Mouse (Mus musculus): Measurements from ENCODE around the gene Prlh. TPM values are rescaled to one million over a fixed set of nuclear protein-coding genes. Genes with fewer than 3 reads are reported as not detected.

Gene Prlh
- not detected in 2 replicates for polyA plus RNA-seq (2012)

DNA sequence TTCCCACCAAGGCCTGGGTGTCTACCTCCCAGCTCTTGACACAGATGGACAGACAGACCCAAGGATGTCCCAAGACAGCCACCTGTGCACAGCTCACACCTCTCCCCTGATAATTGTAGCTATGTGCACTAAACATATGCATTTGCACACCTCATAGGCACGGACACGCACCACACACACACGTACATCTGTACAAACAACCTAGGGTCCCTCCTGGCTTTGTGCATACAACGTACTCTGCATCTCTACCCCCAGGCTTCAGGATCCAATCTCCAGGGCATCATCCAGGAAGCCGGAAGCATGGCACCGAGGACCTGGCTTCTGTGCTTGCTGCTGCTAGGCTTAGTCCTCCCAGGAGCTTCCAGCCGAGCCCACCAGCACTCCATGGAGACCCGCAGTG lies at the start of gene Prlh:
Prlh (plus strand) TSS at position 301 of the 400 bp plus-strand sequence.
- no peak for TF ChIP-seq GATA1 (IDR thresholded peaks at IDR 0.05; ENCODE audit: low read length)

DNA sequence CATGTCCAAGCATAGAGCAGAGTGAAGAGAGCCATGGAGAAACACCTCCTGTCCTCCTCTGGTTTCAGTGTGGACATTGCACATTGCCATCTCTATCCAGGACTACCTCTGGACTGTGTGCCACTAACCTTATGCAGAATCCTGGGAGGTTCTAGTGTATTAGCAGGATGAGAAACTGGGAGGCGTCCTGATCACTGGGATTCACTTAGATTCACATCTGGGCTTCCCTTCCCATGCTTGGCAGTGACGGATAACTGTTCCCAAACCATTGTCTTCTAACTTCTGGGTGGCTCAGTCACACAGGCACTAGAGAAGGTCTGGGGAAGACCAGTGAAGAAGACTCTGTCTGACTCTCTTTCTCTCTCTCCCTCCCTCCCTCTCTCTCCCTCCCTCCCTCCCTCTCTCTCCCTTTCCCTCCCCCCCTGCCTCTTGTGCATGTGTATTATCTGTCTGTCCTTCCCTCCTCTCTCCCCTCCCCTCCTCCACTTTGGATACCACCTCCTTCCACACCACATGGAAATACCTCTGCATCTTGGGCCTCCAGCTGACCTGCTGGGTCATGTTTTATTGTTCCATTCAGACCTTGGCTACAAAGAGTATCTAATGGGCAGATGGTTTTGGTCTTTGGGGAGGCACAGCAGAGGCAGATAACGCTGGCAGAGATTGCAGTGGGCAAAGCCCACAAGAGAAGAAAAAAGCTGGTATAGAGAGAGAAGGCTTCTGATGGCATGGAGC lies 49.5 kb upstream of the Prlh start:
- no peak for TF ChIP-seq GATA1 (IDR thresholded peaks at IDR 0.05; ENCODE audit: low read length)

DNA sequence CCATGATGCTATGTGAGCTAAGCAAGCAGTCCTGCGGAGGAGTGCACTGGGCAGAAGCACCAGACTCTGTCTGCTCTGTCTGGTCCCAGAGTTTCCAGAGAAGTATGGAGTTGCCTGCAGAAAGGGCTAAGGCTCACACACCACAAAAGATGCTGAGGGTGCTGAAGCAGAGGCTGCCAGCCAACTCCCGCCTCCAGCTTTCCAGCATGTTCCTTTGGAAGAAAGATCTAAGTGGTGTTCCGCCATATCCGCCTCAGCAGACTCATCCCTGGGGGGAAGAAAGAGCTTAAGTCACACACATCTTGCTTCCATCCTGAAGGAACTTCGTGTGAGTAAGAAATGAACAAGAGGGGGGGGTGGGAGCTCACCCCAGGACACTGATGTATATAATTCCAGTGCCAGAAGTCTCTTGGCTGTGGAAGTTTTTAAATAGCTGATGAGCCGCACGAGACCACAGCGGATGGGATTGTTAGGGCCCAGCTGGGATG lies 48.9 kb upstream of the Prlh start:
- no peak for TF ChIP-seq GATA1 (IDR thresholded peaks at IDR 0.05; ENCODE audit: low read length)

DNA sequence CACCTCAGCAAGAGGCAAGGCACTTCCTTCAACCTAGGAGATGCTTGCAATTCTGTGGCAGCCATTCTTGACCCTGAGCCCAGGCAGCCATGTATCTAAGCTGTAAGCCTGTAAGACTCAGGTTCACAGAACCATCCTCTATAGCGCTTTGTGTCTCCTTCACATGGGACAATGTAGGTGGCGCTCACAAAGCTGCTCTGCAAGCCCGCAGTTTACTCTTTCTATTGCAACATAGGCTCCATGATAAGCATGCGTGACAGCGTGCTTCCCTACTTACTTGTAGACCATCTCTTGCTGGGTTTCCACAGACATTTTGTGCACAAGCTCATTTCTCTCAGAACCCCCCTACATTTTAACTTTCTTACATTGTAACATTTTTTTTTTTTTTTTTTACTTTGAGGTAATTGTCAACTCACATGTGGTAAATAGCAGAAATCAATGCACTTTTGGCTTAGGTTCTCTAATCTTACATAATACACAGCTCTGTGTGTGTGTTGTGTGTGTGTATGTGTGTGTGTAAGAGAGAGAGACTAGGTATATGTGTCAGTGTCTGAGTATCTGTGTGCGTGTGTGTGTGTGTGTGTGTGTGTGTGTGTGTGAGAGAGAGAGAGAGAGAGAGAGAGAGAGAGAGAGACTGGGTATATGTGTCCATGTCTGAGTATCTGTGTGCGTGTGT lies 48.0 kb upstream of the Prlh start:
- no peak for TF ChIP-seq GATA1 (IDR thresholded peaks at IDR 0.05; ENCODE audit: low read length)

DNA sequence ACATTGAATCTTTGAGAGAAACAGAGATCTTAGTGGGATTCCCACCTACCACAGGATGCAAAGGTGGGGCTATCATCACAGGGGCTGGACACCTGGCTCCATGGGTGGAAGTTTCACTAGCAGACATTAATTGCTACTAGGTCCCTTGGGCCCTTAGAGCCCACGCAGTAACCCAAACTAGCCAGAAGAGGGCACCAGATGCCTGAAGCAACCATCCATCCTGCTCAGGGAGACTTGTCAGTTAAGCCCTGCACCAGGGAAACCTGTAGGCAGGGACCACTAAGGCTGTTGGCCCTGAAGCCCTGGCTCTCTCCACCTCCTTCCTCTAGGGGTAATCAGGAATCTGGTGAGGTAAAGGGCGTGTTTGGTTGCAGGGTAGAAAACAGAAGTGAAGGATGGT lies 46.6 kb upstream of the Prlh start:
- TF ChIP-seq GATA1 (IDR thresholded peaks at IDR 0.05; ENCODE audit: low read length), result no peak

DNA sequence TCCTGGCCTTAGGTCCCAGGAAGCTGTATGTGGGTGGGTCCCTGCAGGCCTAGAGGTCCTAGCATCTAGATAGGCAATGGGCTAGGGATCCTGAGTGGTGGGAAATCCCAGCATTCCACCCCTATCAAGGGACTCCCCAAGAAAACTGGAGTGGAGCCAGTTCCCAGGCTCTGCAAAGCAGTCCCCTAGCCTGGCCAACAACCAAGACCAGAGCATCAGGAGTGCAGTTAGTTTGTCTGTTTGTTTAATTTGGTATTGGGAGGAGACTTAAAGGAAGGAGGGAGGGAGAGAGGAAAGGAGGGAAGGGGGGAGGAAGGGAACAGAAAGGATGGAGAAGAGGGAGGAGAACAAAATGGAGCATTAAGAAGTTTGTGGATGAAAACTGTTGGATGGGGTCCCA lies 43.7 kb upstream of the Prlh start:
- no peak for TF ChIP-seq GATA1 (IDR thresholded peaks at IDR 0.05; ENCODE audit: low read length)

DNA sequence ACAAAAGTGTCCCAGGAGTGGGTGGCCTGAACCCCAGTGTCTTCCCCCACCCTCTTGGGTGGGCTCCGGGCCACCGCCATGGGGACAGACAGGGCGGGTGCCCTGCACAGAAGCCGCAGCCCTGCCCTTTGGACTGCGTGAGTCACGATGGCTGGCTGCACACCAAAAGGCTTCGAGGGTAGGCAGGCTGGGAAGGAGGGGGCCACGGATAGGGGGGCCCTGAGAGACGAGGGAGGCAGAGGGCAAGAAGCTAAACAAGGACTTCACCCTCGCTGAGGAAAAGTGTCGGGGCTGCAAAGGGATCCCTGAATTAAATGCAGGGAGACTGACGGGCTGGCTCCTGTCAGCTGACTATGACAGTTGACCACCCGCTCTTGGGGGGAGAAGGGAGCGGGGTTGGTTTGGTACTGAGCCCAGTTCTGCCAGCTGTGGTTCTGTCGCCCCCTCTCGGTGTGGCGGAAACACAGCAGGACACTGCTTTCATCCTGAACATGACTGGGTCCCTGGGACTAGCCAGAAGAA lies 43.2 kb upstream of the Prlh start:
- TF ChIP-seq GATA1 (IDR thresholded peaks at IDR 0.05; ENCODE audit: low read length), result no peak

DNA sequence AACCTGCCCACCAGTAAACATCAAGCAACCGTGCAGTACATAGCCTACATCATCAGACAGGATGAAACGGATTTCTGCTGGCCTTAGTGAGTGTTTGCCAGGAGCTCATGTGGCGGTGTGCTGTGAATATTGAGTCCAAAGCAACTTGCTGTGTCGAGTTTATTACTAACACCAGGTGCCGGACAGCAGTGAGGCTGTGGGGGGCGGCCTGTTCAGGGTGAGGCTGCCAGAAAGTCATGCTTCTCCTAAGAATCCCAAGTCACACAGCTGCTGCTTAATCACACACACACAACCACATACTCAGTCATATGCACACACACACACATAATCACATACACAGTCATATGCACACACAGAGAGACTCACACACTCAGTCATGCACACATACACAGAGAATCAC lies 39.7 kb upstream of the Prlh start:
- no peak for TF ChIP-seq GATA1 (IDR thresholded peaks at IDR 0.05; ENCODE audit: low read length)

DNA sequence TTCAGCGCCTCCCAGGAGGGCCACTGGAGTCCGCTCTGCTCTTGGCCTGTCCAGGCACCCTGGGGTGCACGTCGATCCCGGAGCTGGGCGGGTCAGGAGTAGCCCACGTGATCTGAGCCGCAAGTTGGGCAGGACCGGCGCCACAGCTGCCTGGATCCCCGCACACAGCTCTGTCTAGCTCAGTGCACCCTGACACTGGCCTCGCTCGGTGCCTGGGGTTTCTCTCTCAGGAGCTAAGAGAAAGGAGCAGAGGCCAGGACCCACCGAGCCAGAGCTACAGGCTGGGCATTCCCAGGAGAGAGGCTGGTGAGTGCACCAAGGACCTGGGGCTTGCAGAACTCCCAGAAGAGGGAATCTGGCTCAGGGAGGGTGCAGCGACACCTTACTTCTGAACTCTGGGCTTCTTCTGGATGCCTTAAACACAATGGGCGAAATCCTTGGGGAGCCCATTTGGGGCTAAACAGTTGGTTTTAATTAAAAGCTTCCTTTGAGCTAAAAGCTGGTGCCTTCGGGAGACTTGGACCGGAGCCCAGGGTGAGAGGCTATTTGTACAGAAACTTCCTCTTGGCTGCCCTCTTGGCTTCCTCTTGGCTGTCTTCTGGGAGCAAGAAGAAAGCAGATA lies 37.8 kb upstream of the Prlh start, which contains the start of gene Mlph:
Mlph (plus strand) TSS at position 138 of the 622 bp plus-strand sequence.
- no peak for TF ChIP-seq GATA1 (IDR thresholded peaks at IDR 0.05; ENCODE audit: low read length)

DNA sequence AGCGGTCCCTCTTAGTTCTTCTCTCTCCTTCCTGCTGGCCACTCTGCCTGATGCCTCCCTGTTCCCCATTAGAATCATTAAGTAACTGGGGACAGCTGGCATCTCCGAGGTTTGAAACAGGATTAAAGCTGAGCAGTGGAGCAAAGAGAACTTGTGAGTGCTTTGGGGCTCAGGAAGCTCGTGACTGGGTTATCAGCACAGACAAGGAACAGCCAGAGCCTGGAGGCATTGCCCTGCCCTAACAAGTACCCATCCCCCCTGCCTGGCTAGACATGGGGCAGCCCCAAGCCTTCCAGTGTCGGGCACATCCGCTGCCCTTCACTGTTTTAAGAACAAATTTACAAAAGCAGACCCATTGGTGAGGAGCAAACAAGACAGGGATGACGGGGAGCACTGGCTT lies 35.4 kb upstream of the Prlh start:
- no peak for TF ChIP-seq GATA1 (IDR thresholded peaks at IDR 0.05; ENCODE audit: low read length)

DNA sequence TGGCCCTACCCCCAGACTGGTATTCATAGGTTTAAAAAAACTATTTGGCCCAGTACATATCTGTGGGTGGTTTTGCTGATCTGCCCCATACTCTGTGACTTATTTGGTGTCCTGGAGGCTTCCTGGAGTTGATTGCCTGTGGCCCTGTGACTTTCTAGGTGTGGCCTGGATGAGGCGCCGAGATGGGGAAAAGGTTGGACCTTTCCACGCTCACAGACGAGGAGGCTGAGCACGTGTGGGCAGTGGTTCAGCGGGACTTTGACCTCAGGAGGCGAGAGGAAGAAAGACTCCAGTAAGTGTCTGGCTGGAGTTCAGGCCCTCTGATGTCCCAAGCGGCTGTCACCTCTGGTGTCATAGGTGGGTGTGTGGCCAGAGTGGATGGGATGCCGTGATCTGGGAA lies 31.2 kb upstream of the Prlh start:
- no peak for TF ChIP-seq GATA1 (IDR thresholded peaks at IDR 0.05; ENCODE audit: low read length)

DNA sequence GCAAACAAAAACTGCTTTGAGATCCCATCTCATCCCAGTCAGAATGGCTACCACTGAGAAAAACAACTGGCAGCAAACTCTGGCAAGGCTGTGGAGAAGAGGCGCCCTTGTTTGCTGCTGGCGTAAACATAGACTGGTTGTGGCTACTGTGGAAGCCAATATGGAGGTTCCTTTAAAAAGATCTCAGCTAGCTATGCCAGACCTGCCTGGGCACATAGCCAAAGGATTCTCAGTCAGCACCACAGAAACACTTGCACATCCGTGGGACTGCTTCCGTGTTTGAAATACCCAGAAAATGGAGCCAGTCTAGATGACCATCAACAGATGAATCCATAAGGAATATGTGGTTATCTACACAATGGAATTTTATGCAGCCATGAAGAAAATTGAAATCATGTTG lies 26.9 kb upstream of the Prlh start:
- TF ChIP-seq GATA1 (IDR thresholded peaks at IDR 0.05; ENCODE audit: low read length), result no peak

DNA sequence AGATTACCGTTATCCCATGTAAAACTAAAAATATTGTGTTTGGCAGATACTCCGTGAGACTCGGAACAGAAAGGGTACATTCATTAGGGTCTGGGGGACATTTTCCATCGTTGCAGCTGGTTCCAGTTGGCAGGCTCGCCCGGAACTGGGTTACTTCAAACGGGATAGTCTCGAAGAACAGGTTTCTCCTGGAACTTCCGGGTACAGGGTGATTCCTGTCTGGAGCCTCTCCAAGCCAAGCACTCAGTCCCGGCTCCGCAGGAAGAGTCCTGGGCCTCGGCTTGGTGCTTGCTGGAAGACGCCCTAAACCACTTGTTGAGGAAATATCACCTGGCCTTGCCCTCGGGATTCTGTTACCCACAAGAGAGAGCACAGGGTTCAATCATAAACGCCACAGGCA lies 25.6 kb upstream of the Prlh start:
- TF ChIP-seq GATA1 (IDR thresholded peaks at IDR 0.05; ENCODE audit: low read length), result no peak

DNA sequence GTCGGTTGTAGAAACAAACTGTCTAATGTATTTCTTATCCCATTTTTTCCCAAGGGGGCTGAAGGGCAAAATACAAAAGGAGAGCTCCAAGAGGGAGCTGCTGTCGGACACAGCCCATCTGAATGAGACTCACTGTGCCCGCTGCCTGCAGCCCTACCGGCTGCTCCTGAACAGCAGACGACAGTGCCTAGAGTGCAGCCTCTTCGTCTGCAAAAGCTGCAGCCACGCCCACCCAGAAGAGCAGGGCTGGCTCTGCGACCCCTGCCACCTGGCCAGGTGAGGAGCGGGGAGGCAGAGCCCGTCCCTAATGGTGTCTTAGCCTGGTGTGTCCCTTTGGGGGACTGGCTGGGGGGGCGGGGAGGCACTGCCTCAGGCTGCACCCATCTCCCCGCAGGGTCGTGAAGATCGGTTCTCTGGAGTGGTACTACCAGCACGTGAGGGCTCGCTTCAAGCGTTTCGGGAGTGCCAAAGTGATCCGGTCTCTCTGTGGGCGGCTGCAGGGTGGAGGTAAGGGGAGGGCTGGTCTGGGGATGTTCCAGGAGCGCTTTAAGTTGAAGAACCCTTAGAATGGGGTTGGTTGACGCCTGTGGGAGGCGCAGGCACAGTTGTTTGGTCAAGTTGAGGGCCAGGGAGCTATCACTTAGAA lies 24.9 kb upstream of the Prlh start:
- no peak for TF ChIP-seq GATA1 (IDR thresholded peaks at IDR 0.05; ENCODE audit: low read length)

DNA sequence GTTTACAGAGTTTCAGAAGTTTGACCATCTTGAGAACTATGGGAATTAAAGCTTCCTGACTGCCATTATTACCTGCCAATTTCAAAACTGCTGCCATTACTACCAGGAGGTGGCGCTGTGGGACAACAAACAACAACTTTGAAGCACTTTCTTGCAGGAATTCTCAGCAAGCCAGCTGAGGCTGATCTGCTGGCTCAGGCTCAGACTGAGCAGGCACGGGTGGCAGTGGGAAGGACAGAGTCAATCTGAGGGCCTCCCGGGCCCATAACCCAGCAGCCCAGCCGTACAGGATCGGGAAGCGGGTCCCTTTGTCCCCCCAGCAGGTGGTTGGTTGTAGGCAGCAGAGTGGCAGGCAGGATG lies 24.4 kb upstream of the Prlh start:
- TF ChIP-seq GATA1 (IDR thresholded peaks at IDR 0.05; ENCODE audit: low read length), result no peak

DNA sequence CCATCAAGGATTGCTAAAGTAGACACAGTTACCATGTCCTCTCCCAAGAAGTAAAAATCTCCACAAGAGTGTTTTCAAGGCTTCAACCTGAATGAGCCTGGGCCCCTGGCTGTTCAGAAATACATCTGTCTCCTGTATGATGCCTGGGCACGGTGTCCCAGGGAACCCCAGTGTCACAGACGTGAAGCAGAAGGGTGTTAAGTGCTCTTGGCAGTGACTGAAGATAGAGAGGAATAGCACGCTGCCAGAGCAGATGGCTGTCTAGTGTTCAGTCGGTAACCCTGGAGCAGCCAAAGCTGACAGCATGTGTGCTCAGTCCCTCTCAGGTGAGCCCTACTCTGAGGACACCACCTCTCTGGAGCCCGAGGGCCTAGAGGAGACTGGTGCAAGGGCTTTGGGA lies 19.9 kb upstream of the Prlh start:
- TF ChIP-seq GATA1 (IDR thresholded peaks at IDR 0.05; ENCODE audit: low read length), result no peak
